Mouse (Mus musculus) liver, embryonic 15.5 days (tissue): Measurements from ENCODE around the gene Gnpat. TPM values are rescaled to one million over a fixed set of nuclear protein-coding genes. Genes with fewer than 3 reads are reported as not detected.
"Not testable (repeated sequence)": the region's sequence is repeated elsewhere in the genome, so short reads cannot be mapped to it uniquely, and the experiment has no call there.

Experiments
- ATAC-seq: fragments of 200-750 bp; cut with Nextera tagmentation; 2 replicates; pipeline ENCODE4 v1.8.0; 2017; ENCODE audit warnings: moderate number of reproducible peaks, mild to moderate bottlenecking, moderate library complexity; ENCODE audit not compliant: insufficient read depth
- H3K27ac ChIP-seq: fragments of 300-500 bp; sonication (generic); replicated peaks from 2 replicates; pipeline ENCODE4 v1.5.1; 2015; ENCODE audit warnings: mild to moderate bottlenecking, inconsistent platforms
- H3K27me3 ChIP-seq: fragments of 300-500 bp; sonication (generic); 2 replicates; pipeline ENCODE4 v1.6.1; 2015; ENCODE audit warnings: mild to moderate bottlenecking, inconsistent platforms
- H3K36me3 ChIP-seq: fragments of 300-500 bp; sonication (generic); replicated peaks from 2 replicates; pipeline ENCODE4 v1.6.1; 2015; ENCODE audit warnings: moderate library complexity, mild to moderate bottlenecking, inconsistent platforms
- H3K4me1 ChIP-seq: fragments of 300-500 bp; sonication (generic); replicated peaks from 2 replicates; pipeline ENCODE4 v1.6.1; 2015; ENCODE audit warnings: inconsistent platforms
- H3K4me2 ChIP-seq: fragments of 300-500 bp; sonication (generic); 2 replicates; pipeline ENCODE4 v1.6.1; 2015; ENCODE audit warnings: moderate library complexity, mild to moderate bottlenecking, inconsistent platforms
- H3K4me3 ChIP-seq: fragments of 300-500 bp; sonication (generic); replicated peaks from 2 replicates; pipeline ENCODE4 v1.5.1; 2015; ENCODE audit warnings: mild to moderate bottlenecking, inconsistent platforms
- H3K9ac ChIP-seq: fragments of 300-500 bp; sonication (generic); 2 replicates; pipeline ENCODE4 v1.6.1; 2015; ENCODE audit warnings: moderate library complexity, mild to moderate bottlenecking, inconsistent platforms
- H3K9me3 ChIP-seq: fragments of 300-500 bp; sonication (generic); replicated peaks from 2 replicates; pipeline ENCODE4 v1.6.1; 2016; ENCODE audit warnings: inconsistent platforms
- WGBS: fragments of 180-500 bp; shearing (Covaris S2); methylation state at CpG from one replicate; pipeline ENCODE4 v1.1.7; 2015; ENCODE audit warnings: mixed read lengths; ENCODE audit not compliant: insufficient replicate concordance; 5-methylcytosine and 5-hydroxymethylcytosine counted together
- polyA plus RNA-seq: library from polyadenylated mRNA; unstranded; fragments of >200 nt; fragmentation: Nextera tagmentation; extraction: Ambion mirVana; gene quantifications from 2 replicates; pipeline ENCODE4 v1.2.1, GENCODE M21; 2015

Gnpat gene
- polyA plus RNA-seq, 1 experiment from 2014 or later = 35.6 TPM

- ATAC-seq, H3K9ac ChIP-seq, H3K27ac ChIP-seq, H3K4me2 ChIP-seq, H3K9me3 ChIP-seq, H3K27me3 ChIP-seq, H3K4me3 ChIP-seq: not testable (repeated sequence)
- peaks cover 40% of the 10 kb centered on the region for H3K36me3 ChIP-seq
- peaks cover 13% of the 10 kb centered on the region; the same call in 1 of the 2 replicates for H3K4me1 ChIP-seq
- WGBS = 64% methylated on average over 1 of the region's 1 CpGs
Measured at GRCm38 (mm10) chr8:124842929-124843328, 19.9 kb upstream of the Gnpat start.

GRCm38 (mm10) chr8:124845131-124845530 is 17.7 kb upstream of the Gnpat start:
- no peak for ATAC-seq
- no peak overlapping the region for H3K27ac ChIP-seq
- H3K9ac ChIP-seq = no peak overlapping the region
- H3K27me3 ChIP-seq = no peaks in the 10 kb centered on the region
- H3K4me1 ChIP-seq = peaks cover 13% of the 10 kb centered on the region; the same call in 1 of the 2 replicates
- H3K36me3 ChIP-seq = peaks cover 19% of the 10 kb centered on the region
- H3K4me2 ChIP-seq = no peak overlapping the region
- WGBS = 55% methylated on average over 3 of the region's 3 CpGs
- H3K4me3 ChIP-seq = no peak overlapping the region
- H3K9me3 ChIP-seq = no peaks in the 10 kb centered on the region

DNA sequence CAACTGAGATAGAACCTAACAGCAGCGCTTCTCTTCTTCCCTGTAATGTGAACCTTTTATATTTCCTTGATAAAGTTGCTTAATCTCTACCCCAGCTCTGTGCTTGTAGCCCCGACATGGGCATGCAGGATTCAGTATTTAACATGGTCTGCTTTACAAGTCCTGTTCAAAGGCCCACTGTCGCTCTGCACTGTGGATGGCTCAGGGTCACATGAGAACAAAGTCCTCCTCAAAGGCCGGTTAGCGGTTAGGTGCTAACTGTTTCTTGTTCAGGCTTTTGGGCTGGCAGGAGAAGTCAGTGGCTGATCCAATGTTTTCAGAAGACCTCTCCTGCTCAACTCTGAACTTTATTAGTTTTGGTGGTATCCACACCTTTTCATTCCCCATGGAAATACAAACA is 17.3 kb upstream of the Gnpat start:
- no peak overlapping the region for H3K9ac ChIP-seq
- ATAC-seq = peak; percentile 51; the same call in 1 of the 2 replicates
- peaks cover 13% of the 10 kb centered on the region; the same call in 1 of the 2 replicates for H3K4me1 ChIP-seq
- no peaks in the 10 kb centered on the region for H3K27me3 ChIP-seq
- no peak overlapping the region for H3K4me2 ChIP-seq
- 71% methylated on average over 5 of the region's 5 CpGs for WGBS
- H3K4me3 ChIP-seq = no peak overlapping the region
- no peaks in the 10 kb centered on the region for H3K9me3 ChIP-seq
- peaks cover 14% of the 10 kb centered on the region for H3K36me3 ChIP-seq
- no peak overlapping the region for H3K27ac ChIP-seq

DNA sequence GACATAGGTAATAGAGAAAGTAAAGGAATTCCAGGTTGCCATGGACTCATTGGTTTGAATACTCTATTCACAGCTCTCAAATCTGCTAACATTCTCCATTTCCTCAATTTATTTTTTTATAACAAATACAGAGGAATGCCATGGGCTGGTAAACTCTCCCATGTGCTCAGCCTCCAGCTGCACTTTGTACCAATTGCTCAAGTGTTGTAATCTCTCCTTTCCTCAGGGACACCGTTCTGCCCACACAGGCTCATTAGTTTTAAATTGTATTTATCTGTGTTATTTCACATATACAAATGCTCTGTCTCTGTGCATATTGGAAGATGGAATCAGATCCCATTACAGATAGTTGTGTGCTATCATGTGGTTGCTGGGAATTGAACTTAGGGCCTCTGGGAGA is 9.3 kb upstream of the Gnpat start:
- Histone ChIP-seq H3K4me2 (no peak overlapping the region), H3K27me3 (no peaks in the 10 kb centered on the region), H3K36me3 (peaks cover 60% of the 10 kb centered on the region), H3K4me1 (no peaks in the 10 kb centered on the region), H3K4me3 (no peak overlapping the region), H3K9me3 (no peaks in the 10 kb centered on the region), H3K27ac (no peak overlapping the region), H3K9ac (no peak overlapping the region)
- no peak for ATAC-seq
- WGBS = 88% methylated on average over 1 of the region's 1 CpGs

GRCm38 (mm10) chr8:124859466-124859865 is 3.4 kb upstream of the Gnpat start:
- Histone ChIP-seq H3K9me3 (no peaks in the 10 kb centered on the region), H3K36me3 (peaks cover 60% of the 10 kb centered on the region), H3K27ac (no peak overlapping the region), H3K4me2 (no peak overlapping the region), H3K4me1 (peaks cover 24% of the 10 kb centered on the region), H3K27me3 (no peaks in the 10 kb centered on the region), H3K4me3 (no peak overlapping the region), H3K9ac (no peak overlapping the region)
- ATAC-seq = no peak

DNA sequence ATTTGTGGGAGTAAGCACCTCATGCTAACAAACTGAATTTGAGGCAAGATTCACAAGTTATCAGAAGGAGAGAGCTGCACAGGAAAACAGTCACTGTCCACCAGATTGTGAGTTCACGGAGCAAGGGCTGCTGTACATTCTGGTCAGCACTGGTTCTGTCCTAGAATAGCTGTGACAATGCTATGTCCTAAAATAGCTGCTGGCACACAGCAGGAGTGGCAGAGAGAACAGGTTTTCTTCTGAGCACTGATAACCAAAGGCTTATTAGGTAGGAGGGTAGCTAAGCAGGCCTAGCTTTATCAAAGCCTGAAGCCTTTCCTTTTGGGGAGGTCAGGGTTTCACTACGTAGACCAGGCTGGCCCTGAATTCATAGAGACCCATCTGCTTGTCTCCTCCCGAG is 2.6 kb upstream of the Gnpat start:
- Histone ChIP-seq H3K27me3 (no peaks in the 10 kb centered on the region), H3K4me3 (no peak overlapping the region), H3K27ac (no peak overlapping the region), H3K9ac (no peak overlapping the region), H3K4me1 (peaks cover 31% of the 10 kb centered on the region), H3K4me2 (no peak overlapping the region), H3K9me3 (no peaks in the 10 kb centered on the region), H3K36me3 (peaks cover 53% of the 10 kb centered on the region)
- no peak for ATAC-seq
- 83% methylated on average over 3 of the region's 3 CpGs for WGBS

- peaks cover 24% of the 10 kb centered on the region for H3K36me3 ChIP-seq
- H3K4me2 ChIP-seq = peak overlapping the region; percentile 74
- peaks cover 55% of the 10 kb centered on the region for H3K4me1 ChIP-seq
- peak overlapping the region; percentile 95 for H3K4me3 ChIP-seq
- no peaks in the 10 kb centered on the region for H3K27me3 ChIP-seq
- H3K9ac ChIP-seq = peak overlapping the region; percentile 91
- peak overlapping the region; percentile 85 for H3K27ac ChIP-seq
- 0% methylated on average over 33 of the region's 33 CpGs for WGBS
- no peaks in the 10 kb centered on the region for H3K9me3 ChIP-seq
- peak; percentile 37 for ATAC-seq
Measured at GRCm38 (mm10) chr8:124863163-124863677, 387 bp downstream of the Gnpat start.

DNA sequence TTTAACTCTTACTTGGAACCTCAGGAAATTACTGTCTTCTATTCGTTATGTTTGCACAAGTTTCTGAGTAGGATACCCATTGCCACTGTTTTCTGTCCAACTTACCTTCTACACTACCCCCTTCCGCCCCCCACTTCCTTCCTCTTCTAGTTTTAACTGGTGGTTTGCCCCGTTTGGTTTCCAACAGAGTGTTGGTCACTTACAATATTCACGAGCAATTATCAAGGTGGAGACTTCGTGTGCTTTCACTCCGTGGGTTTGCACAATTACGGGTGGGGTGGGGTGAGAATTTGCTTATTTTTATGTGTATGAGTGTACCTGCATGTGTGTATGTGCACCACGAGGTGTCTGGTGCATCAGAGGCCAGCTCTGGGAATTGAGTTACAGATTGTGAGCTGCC is 896 bp downstream of the Gnpat start:
- peak overlapping the region; percentile 85; the same call in 1 of the 2 replicates for H3K27ac ChIP-seq
- H3K4me3 ChIP-seq = peak overlapping the region; percentile 95
- no peaks in the 10 kb centered on the region for H3K9me3 ChIP-seq
- H3K27me3 ChIP-seq = no peaks in the 10 kb centered on the region
- peak overlapping the region; percentile 91 for H3K9ac ChIP-seq
- H3K4me1 ChIP-seq = peaks cover 55% of the 10 kb centered on the region
- under 1% methylated on average over 8 of the region's 8 CpGs for WGBS
- peaks cover 19% of the 10 kb centered on the region for H3K36me3 ChIP-seq
- ATAC-seq = no peak
- peak overlapping the region; percentile 74 for H3K4me2 ChIP-seq

DNA sequence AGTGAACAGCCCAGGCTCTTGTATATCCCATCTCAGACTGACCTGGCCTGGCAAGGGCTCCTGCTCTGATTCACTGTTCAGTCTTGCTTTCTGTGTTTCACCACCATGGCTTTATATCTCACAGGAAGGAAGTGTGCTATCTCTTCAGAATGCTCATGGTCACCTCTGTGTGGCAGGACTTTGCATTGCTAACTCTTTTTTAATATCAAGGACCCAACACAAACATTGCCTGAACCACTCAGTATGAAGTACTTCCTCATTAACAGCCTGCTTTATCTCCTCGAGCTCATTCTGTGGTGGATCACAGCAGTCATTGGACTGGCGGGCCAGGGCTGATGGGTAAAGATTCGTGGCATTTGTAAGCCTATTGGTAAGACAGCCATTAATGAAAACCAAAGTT is 3.8 kb downstream of the Gnpat start:
- no peak overlapping the region for H3K27ac ChIP-seq
- peaks cover 48% of the 10 kb centered on the region for H3K4me1 ChIP-seq
- no peaks in the 10 kb centered on the region for H3K9me3 ChIP-seq
- H3K36me3 ChIP-seq = peaks cover 14% of the 10 kb centered on the region
- H3K4me2 ChIP-seq = no peak overlapping the region
- no peaks in the 10 kb centered on the region for H3K27me3 ChIP-seq
- 12% methylated on average over 3 of the region's 3 CpGs for WGBS
- no peak for ATAC-seq
- H3K9ac ChIP-seq = no peak overlapping the region
- H3K4me3 ChIP-seq = no peak overlapping the region

GRCm38 (mm10) chr8:124867126-124867525 is 4.3 kb downstream of the Gnpat start:
- no peak for ATAC-seq
- H3K27ac ChIP-seq = no peak overlapping the region
- H3K27me3 ChIP-seq = no peaks in the 10 kb centered on the region
- whole genome bisulfite sequencing = 45% methylated on average over 2 of the region's 2 CpGs
- H3K9ac ChIP-seq = no peak overlapping the region
- H3K4me3 ChIP-seq = no peak overlapping the region
- H3K9me3 ChIP-seq = no peaks in the 10 kb centered on the region
- H3K36me3 ChIP-seq = peaks cover 19% of the 10 kb centered on the region
- no peak overlapping the region for H3K4me2 ChIP-seq
- H3K4me1 ChIP-seq = peaks cover 45% of the 10 kb centered on the region

- Histone ChIP-seq H3K27me3 (no peaks in the 10 kb centered on the region), H3K27ac (no peak overlapping the region), H3K36me3 (peaks cover 45% of the 10 kb centered on the region), H3K9me3 (no peaks in the 10 kb centered on the region), H3K9ac (no peak overlapping the region), H3K4me2 (no peak overlapping the region), H3K4me3 (no peak overlapping the region), H3K4me1 (peaks cover 33% of the 10 kb centered on the region)
- ATAC-seq = no peak
- WGBS = 79% methylated on average over 6 of the region's 6 CpGs
Measured at GRCm38 (mm10) chr8:124869708-124870107, 6.9 kb downstream of the Gnpat start.

DNA sequence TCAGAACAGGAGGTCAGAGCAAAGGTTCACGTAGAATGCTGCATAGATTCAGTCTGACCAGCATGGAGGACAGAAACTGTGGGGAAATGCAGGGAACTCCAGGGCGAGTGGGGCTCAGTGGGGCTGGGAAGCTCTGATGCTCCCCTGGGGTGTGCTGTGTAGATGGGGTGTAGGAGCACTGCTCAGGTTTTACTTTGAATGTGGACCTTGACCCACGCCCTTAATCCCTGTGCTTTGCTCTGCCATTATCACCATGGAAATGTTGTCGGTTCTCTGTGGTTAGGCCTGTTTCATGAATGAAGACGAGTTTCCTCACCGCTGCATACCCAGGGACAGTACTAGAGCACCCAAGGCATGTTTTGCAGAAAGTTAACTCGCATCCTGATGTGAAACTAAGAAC is 8.6 kb downstream of the Gnpat start:
- peaks cover 61% of the 10 kb centered on the region for H3K36me3 ChIP-seq
- 75% methylated on average over 7 of the region's 7 CpGs for WGBS
- peaks cover 16% of the 10 kb centered on the region for H3K4me1 ChIP-seq

More for the DNA sequence above, 8.6 kb downstream of the Gnpat start:
- no peak overlapping the region for H3K4me2 ChIP-seq
- no peaks in the 10 kb centered on the region for H3K27me3 ChIP-seq
- no peak overlapping the region for H3K9ac ChIP-seq
- ATAC-seq = no peak
- H3K4me3 ChIP-seq = no peak overlapping the region
- H3K9me3 ChIP-seq = no peaks in the 10 kb centered on the region
- no peak overlapping the region for H3K27ac ChIP-seq
